Mouse (Mus musculus): Measurements from ENCODE around the gene Castor1. TPM values are rescaled to one million over a fixed set of nuclear protein-coding genes. Genes with fewer than 3 reads are reported as not detected.

The Castor1 gene
- polyA plus RNA-seq, 1 experiment = 1.4 TPM

DNA sequence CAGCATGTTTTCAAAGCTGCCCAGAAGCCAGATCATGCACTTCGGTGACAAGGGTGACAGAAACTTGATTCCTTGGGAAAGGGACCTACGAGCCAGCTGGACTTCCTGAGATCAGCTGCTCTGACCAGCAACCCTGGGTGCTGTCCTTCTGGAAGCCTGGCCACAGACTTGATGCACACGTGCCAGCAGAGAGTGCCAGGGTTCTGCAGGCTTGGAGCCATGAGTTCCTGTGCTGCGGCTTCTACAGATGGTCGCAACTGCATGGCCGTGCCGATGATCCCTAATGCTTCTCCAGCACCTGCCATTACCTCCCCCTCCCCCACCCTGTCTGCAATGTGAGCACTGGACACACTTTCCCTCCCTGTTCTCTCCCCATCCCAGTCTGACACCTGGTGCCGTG lies 10.4 kb downstream of the Castor1 start:
- Histone ChIP-seq H3K27me3 (replicated peaks) (peaks cover 52% of the 10 kb centered on the region), H3K4me1 (peaks cover 60% of the 10 kb centered on the region), H3K4me3 (replicated peaks) (peak overlapping the region; percentile 9), H3K36me3 (replicated peaks; ENCODE audit: low read length) (no peaks in the 10 kb centered on the region), H3K9me3 (no peaks in the 10 kb centered on the region)
- TF ChIP-seq FLI1 (IDR thresholded peaks at IDR 0.05; ENCODE audit: low read length) = no peak
- TF ChIP-seq GATA1 (IDR thresholded peaks at IDR 0.05; ENCODE audit: borderline replicate concordance, low read length) = no peak

DNA sequence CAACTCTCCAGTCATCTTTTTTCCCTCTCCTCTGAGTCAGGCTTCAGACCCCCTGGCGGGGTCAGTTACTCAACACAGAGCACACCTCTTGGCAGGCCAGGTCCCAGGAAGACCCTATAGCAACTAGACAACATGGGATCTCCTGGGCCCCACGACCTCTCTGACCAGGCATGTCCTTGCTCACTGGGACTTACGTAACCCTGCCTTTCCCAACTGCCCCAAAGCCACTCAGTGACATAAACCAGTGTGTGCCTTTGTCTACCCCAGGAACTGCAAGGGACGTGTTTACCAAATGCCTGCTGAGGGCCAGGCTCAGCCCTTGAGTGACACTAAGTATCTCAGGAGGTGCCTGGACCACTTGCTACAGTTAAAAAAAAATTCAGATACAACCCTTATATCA lies 11.8 kb downstream of the Castor1 start:
- no peaks in the 10 kb centered on the region for H3K36me3 ChIP-seq (replicated peaks; ENCODE audit: low read length)
- H3K4me1 ChIP-seq = peaks cover 65% of the 10 kb centered on the region
- no peak overlapping the region for H3K4me3 ChIP-seq (replicated peaks)
- no peaks in the 10 kb centered on the region for H3K9me3 ChIP-seq
- TF ChIP-seq FLI1 (IDR thresholded peaks at IDR 0.05; ENCODE audit: low read length) = no peak
- no peak for TF ChIP-seq GATA1 (IDR thresholded peaks at IDR 0.05; ENCODE audit: borderline replicate concordance, low read length)
- H3K27me3 ChIP-seq (replicated peaks) = peaks cover 45% of the 10 kb centered on the region

DNA sequence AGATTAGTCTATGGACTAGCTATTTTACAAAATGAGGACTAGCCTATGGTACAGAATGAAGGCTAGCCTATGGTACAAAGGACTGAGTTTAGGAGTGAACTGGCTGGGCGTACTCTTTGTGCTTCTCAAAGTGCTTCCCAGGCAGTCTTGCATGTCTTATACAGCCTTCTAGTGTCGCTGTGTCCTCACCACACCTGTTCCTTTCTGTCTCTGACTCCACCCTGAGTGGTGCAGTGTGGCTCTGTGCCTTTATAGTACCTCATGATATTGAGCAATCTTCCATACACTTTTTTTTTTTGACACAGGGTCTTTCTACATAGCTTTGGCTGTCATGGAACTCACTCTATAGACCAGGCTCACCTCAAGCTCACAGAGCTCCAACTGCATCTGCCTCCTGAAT lies 13.4 kb downstream of the Castor1 start:
- TF ChIP-seq FLI1 (IDR thresholded peaks at IDR 0.05; ENCODE audit: low read length) = no peak
- TF ChIP-seq GATA1 (IDR thresholded peaks at IDR 0.05; ENCODE audit: borderline replicate concordance, low read length) = no peak
- H3K4me1 ChIP-seq = peaks cover 80% of the 10 kb centered on the region
- H3K9me3 ChIP-seq = no peaks in the 10 kb centered on the region
- H3K4me3 ChIP-seq (replicated peaks) = no peak overlapping the region
- H3K27me3 ChIP-seq (replicated peaks) = peaks cover 48% of the 10 kb centered on the region
- H3K36me3 ChIP-seq (replicated peaks; ENCODE audit: low read length) = no peaks in the 10 kb centered on the region

DNA sequence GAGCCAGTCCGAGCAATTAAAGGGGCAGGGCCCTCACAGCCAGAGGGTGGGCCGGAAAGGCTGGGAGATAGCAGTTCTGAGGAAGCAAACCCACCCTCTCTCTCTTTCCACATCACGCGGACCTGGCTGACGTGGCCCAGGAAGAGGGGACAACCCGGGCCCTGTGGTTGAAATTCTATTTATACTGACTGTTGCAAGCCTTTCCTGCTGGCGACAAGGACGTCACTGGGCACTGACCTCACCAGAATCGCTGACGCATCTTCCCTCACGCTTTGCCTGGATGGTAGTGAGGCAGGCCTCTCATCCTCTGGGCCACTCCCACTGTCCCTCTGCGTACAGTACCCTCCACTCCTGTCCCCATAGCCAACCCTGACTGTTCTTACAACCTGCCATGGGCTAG lies 14.6 kb downstream of the Castor1 start:
- no peak for TF ChIP-seq FLI1 (IDR thresholded peaks at IDR 0.05; ENCODE audit: low read length)
- no peak for TF ChIP-seq GATA1 (IDR thresholded peaks at IDR 0.05; ENCODE audit: borderline replicate concordance, low read length)
- Histone ChIP-seq H3K36me3 (replicated peaks; ENCODE audit: low read length) (no peaks in the 10 kb centered on the region), H3K9me3 (no peaks in the 10 kb centered on the region), H3K4me3 (replicated peaks) (peak overlapping the region; percentile 77), H3K4me1 (peaks cover 88% of the 10 kb centered on the region), H3K27me3 (replicated peaks) (peaks cover 56% of the 10 kb centered on the region)

DNA sequence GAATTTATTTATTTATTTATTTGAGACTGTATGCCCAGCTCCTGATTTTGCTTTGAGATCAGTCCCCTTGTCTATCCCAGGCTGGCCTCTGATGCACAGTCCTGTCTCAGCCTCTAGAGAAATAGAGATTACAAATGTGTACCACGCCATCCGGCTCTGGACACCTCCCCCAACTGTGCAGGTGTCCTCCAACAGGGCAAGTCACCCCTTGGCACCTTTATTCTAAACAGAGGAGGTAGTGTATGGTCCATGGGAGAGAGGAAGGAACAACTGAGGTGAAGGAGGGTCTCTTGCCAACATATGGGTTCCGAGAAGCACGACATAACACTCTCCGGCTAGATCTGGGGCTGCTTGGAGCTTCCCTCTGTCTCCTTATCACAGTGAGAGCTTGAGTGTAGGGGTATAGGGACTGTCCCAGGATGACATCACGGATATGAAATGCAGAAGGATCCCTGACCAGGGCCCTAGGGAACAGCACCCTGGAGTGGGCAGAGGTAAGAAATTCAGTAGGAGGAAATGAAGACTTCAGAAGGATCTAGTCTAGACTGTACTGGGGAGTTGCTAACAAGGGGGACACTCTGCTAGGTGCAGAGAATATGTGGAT lies 17.1 kb downstream of the Castor1 start:
- H3K36me3 ChIP-seq (replicated peaks; ENCODE audit: low read length) = peaks cover 13% of the 10 kb centered on the region
- peaks cover 78% of the 10 kb centered on the region for H3K4me1 ChIP-seq
- no peak for TF ChIP-seq GATA1 (IDR thresholded peaks at IDR 0.05; ENCODE audit: borderline replicate concordance, low read length)
- TF ChIP-seq FLI1 (IDR thresholded peaks at IDR 0.05; ENCODE audit: low read length) = no peak
- H3K4me3 ChIP-seq (replicated peaks) = peak overlapping the region; percentile 53
- peaks cover 55% of the 10 kb centered on the region for H3K27me3 ChIP-seq (replicated peaks)
- peaks cover 11% of the 10 kb centered on the region for H3K9me3 ChIP-seq

DNA sequence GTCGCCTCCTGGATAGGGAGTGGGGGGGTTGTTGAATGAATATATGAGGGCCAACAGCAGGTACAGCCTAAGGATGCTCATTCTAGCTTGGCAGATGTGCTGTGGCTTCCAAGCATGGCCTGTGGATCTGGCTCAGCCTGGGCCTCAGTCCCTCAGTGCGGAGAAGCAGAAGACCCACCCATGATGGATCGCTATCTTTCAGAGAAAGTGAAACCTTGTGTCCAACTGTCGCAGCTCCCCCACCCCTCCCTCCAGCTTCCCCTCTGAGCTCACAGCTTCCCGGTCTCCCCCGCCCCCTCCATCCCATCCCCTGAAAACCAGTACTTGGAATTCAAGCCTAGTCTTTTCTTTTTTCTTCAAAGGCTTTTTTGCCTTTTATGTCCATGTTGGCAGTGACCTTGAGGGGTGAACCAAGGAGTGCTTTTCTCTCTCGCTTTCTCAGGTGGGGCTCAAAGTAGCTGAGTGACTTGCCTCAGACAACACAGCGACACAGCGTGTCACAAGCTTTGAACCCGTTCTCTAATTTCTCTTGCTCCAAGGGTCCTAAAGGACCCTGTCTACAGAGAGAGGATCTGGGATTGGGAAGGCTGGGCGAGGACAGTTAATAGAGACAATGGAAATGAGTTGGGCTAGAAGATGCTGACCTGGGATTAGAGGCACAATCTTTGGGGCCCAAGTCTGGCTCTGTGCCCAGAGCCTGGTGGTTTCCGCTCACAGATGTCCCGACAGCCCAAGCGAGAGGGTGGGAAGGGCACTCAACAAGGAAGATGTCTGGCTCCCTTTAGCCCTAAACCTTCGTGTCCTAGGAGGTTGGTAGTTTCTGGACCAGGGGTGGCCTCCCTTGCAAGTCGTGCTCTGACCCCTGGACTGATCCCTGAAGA lies 17.9 kb downstream of the Castor1 start, which contains the start of gene Osm:
TSS of gene Osm (plus strand) at position 756 of the 881 bp plus-strand sequence.
- H3K9me3 ChIP-seq = peaks cover 13% of the 10 kb centered on the region
- peaks cover 54% of the 10 kb centered on the region for H3K27me3 ChIP-seq (replicated peaks)
- TF ChIP-seq GATA1 (IDR thresholded peaks at IDR 0.05; ENCODE audit: borderline replicate concordance, low read length) (no peak), FLI1 (IDR thresholded peaks at IDR 0.05; ENCODE audit: low read length) (no peak)
- peaks cover 15% of the 10 kb centered on the region for H3K36me3 ChIP-seq (replicated peaks; ENCODE audit: low read length)
- H3K4me3 ChIP-seq (replicated peaks) = peak within 1 kb of the TSS; percentile 89
- peaks cover 76% of the 10 kb centered on the region for H3K4me1 ChIP-seq

DNA sequence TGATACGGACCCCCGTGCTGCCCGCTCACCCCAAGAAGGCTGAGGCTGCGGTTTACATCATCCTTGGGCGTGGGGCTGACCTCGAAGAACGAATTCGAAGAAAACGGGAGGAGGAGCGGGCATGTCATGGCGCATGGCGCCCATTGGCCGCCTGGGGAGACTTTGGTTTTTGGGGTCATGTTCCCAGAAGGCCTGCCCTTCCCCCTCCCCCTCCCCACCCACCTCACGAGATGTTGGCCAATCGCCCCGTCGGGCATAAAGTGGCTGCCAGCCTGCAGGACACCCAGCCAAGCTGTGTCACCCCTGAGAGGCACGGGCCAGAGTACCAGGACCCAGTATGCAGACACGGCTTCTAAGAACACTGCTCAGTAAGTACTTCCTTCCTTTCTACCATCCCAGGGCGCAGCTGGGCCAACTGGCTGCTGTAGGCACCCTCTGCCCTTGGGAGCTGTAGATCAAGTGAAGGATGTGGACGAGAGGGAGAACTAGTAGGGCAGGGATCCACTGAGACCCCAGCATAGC lies 18.6 kb downstream of the Castor1 start:
- TF ChIP-seq GATA1 (IDR thresholded peaks at IDR 0.05; ENCODE audit: borderline replicate concordance, low read length) (no peak), FLI1 (IDR thresholded peaks at IDR 0.05; ENCODE audit: low read length) (no peak)
- Histone ChIP-seq H3K27me3 (replicated peaks) (peaks cover 48% of the 10 kb centered on the region), H3K4me1 (peaks cover 69% of the 10 kb centered on the region), H3K9me3 (peaks cover 13% of the 10 kb centered on the region), H3K36me3 (replicated peaks; ENCODE audit: low read length) (peaks cover 15% of the 10 kb centered on the region), H3K4me3 (replicated peaks) (peak overlapping the region; percentile 89)

DNA sequence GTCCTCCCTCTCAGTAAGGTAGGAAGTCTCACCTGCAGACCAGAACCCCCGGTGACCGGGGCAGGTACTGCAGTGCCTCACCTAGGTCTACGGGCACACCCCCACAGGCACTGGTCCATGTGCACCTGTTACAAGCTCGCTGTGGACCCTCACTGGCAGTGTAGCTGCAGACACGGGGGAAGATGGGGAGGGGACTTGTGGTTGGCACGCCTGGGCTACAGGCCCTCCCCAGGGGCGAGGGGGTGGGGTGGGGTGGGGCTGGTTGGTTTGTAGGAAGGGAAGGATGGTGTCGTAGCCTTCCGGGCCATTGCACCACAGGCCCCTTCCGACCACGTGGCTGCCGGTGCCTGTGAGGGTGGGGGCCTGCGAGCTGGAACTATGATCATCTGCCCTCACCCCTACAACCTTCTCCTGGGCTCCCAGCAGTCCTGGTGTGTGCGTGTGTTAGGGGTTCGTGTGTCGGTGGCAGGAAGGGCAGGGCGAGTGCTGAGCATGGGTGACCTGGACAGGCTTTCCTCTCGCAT lies 19.4 kb downstream of the Castor1 start:
- TF ChIP-seq GATA1 (IDR thresholded peaks at IDR 0.05; ENCODE audit: borderline replicate concordance, low read length) (no peak), FLI1 (IDR thresholded peaks at IDR 0.05; ENCODE audit: low read length) (no peak)
- H3K4me1 ChIP-seq = peaks cover 61% of the 10 kb centered on the region
- peak overlapping the region; percentile 89 for H3K4me3 ChIP-seq (replicated peaks)
- peaks cover 13% of the 10 kb centered on the region for H3K9me3 ChIP-seq
- H3K27me3 ChIP-seq (replicated peaks) = peaks cover 48% of the 10 kb centered on the region
- H3K36me3 ChIP-seq (replicated peaks; ENCODE audit: low read length) = peaks cover 15% of the 10 kb centered on the region

DNA sequence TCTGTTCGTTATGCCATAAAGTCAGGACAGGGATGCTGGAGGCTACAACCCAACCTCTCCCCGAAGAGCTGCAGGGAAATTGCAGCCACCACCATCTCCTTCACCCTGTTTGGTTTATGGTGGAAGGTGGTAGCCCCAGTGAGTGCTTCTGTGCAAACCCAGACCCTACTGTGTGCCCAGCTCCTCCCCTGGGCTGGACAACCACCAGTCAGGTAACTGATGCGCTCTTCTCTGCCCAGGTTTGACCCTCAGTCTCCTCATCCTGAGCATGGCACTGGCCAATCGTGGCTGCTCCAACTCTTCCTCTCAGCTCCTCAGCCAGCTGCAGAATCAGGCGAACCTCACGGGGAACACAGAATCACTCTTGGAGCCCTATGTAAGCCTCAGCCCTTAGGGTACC lies 20.1 kb downstream of the Castor1 start:
- Histone ChIP-seq H3K4me1 (peaks cover 54% of the 10 kb centered on the region), H3K4me3 (replicated peaks) (peak overlapping the region; percentile 89), H3K27me3 (replicated peaks) (peaks cover 48% of the 10 kb centered on the region), H3K9me3 (peaks cover 13% of the 10 kb centered on the region), H3K36me3 (replicated peaks; ENCODE audit: low read length) (peaks cover 15% of the 10 kb centered on the region)
- TF ChIP-seq GATA1 (IDR thresholded peaks at IDR 0.05; ENCODE audit: borderline replicate concordance, low read length) = no peak
- no peak for TF ChIP-seq FLI1 (IDR thresholded peaks at IDR 0.05; ENCODE audit: low read length)

Measured in megakaryocyte, embryonic 14.5 days (primary cell).